ENCODE assay signal across 21 mouse cellular contexts in the genomic region with DNA sequence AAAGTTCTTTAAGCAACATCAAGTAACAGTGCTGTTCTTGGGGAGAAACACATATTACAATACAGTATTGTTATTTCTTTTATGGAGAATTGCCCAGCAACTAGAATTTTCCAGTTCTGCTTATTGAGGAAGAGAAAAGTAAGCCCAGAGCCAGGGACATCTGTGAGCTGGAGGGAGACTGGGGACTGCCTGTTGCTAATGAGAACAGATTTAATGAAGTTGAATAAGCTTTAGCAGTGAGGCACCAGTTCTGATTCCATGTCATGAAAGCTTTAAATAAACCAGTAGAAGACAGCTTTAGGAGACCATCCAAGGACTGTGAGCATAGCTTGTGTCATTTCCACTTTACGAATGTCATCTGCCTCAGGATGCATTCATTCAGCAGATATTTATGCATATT.
A peak's percentile ranks its signal among the peaks of the same experiment; 100 is the strongest.
DNase-seq lines count a peak whose midpoint lies in the region; ATAC-seq and TF ChIP-seq lines count a peak whose summit lies in the region.
"Had no signal": no experiment of that assay in that cellular context is flagged by ENCODE, and none has a peak within 500 bp of the region (broad histone marks: within the 10 kb centered on the region; RNA-seq: fewer than 3 reads in every experiment).

No protein-coding gene starts in this region.

- no peak overlapping the region for H3K9ac ChIP-seq in midbrain, postnatal 0 days (replicated peaks; ENCODE audit: low read length, poor library complexity, severe bottlenecking)
- H3K9ac ChIP-seq: embryonic facial prominence, embryonic 13.5 days; embryonic facial prominence, embryonic 15.5 days; forebrain, embryonic 12.5 days had no signal

- no peak overlapping the region for H3K4me2 ChIP-seq in midbrain, postnatal 0 days (ENCODE audit: low read depth, low read length, poor library complexity, severe bottlenecking)
- H3K4me2 ChIP-seq: embryonic facial prominence, embryonic 13.5 days; embryonic facial prominence, embryonic 15.5 days; forebrain, embryonic 12.5 days had no signal

- peak overlapping the region; percentile 53; the same call in 1 of the 2 replicates for H3K27ac ChIP-seq in layer of hippocampus, adult 2 months
- no peak overlapping the region for H3K27ac ChIP-seq in midbrain, postnatal 0 days (ENCODE audit: low read depth, low read length)
- H3K27ac ChIP-seq in midbrain, embryonic 10.5 days (replicated peaks), result no peak overlapping the region
- H3K27ac ChIP-seq: embryonic facial prominence, embryonic 13.5 days; embryonic facial prominence, embryonic 15.5 days; forebrain, embryonic 10.5 days; forebrain, embryonic 12.5 days had no signal

- no peak for TF ChIP-seq CTCF in layer of hippocampus, adult 2 months (conservative IDR thresholded peaks at IDR 0.05)
- TF ChIP-seq CTCF in midbrain, postnatal 0 days (IDR thresholded peaks at IDR 0.05), result no peak

- no peaks in the 10 kb centered on the region for H3K9me3 ChIP-seq in midbrain, postnatal 0 days (ENCODE audit: low read length)
- no peaks in the 10 kb centered on the region for H3K9me3 ChIP-seq in midbrain, embryonic 10.5 days (replicated peaks)
- H3K9me3 ChIP-seq: embryonic facial prominence, embryonic 13.5 days; embryonic facial prominence, embryonic 15.5 days; forebrain, embryonic 10.5 days; forebrain, embryonic 12.5 days had no signal

- WGBS in midbrain, postnatal 0 days, result 87% methylated on average over 1 of the region's 1 CpGs
- WGBS in midbrain, embryonic 10.5 days, result 94% methylated on average over 1 of the region's 1 CpGs

- no peaks in the 10 kb centered on the region for H3K36me3 ChIP-seq in midbrain, postnatal 0 days (ENCODE audit: insufficient read depth, low read length)
- H3K36me3 ChIP-seq in midbrain, embryonic 10.5 days, result no peaks in the 10 kb centered on the region
- H3K36me3 ChIP-seq: embryonic facial prominence, embryonic 13.5 days; embryonic facial prominence, embryonic 15.5 days; forebrain, embryonic 10.5 days; forebrain, embryonic 12.5 days had no signal

- no peaks in the 10 kb centered on the region for H3K4me1 ChIP-seq in midbrain, postnatal 0 days (ENCODE audit: insufficient read depth, low read length)
- H3K4me1 ChIP-seq in midbrain, embryonic 10.5 days, result no peaks in the 10 kb centered on the region
- H3K4me1 ChIP-seq: embryonic facial prominence, embryonic 13.5 days; embryonic facial prominence, embryonic 15.5 days; forebrain, embryonic 10.5 days; forebrain, embryonic 12.5 days had no signal

- ATAC-seq in midbrain, postnatal 0 days (ENCODE audit: low FRiP score), result no peak
- ATAC-seq: forebrain, embryonic 14.5 days; forebrain, embryonic 16.5 days had no signal

- H3K27me3 ChIP-seq in midbrain, postnatal 0 days (ENCODE audit: insufficient read depth, low read length), result no peaks in the 10 kb centered on the region
- H3K27me3 ChIP-seq in midbrain, embryonic 10.5 days (ENCODE audit: low read depth, poor library complexity, severe bottlenecking), result no peaks in the 10 kb centered on the region
- H3K27me3 ChIP-seq: embryonic facial prominence, embryonic 13.5 days; embryonic facial prominence, embryonic 15.5 days; forebrain, embryonic 12.5 days had no signal

- DNase-seq in layer of hippocampus, adult 2 months (ENCODE audit: low spot score in 2 of 2), result peak; percentile 17 to 32
- no peak for DNase-seq in layer of hippocampus, postnatal 10 days (ENCODE audit: low spot score in 2 of 2)
- DNase-seq in midbrain, postnatal 0 days (ENCODE audit: low spot score), result peak; percentile 8
- DNase-seq in midbrain, embryonic 10.5 days (ENCODE audit: low spot score), result no peak
- DNase-seq in cerebellum, adult 11-12 months, result no peak
- DNase-seq: adrenal gland, adult 2 months; adrenal gland, postnatal 10 days; adrenal gland, postnatal 25 days; cerebellum, adult 18-20 months; cerebellum, adult 8-10 months; cerebellum, adult 9-11 months; cerebellum, postnatal 14 days; cerebellum, postnatal 36 days; embryo, embryonic 11 days had no signal

- no peak overlapping the region for H3K4me3 ChIP-seq in layer of hippocampus, adult 2 months
- no peak overlapping the region for H3K4me3 ChIP-seq in midbrain, postnatal 0 days (ENCODE audit: low read depth, low read length)
- H3K4me3 ChIP-seq in midbrain, embryonic 10.5 days, result no peak overlapping the region
- H3K4me3 ChIP-seq: embryonic facial prominence, embryonic 13.5 days; embryonic facial prominence, embryonic 15.5 days; erythroblast, embryonic 14.5 days; forebrain, embryonic 10.5 days; forebrain, embryonic 12.5 days had no signal

Comparison
In these comparisons a context has a peak if more than half of its experiments do, and no peak if none do; other contexts are left out.
1. DNase-seq: peak in layer of hippocampus, adult 2 months (2 of 2) and midbrain, postnatal 0 days (single experiment); none in layer of hippocampus, postnatal 10 days (0 of 2), midbrain, embryonic 10.5 days (single experiment) and cerebellum, adult 11-12 months (single experiment).